Mouse (Mus musculus) liver, embryonic 16.5 days (tissue): Measurements from ENCODE around the gene Cacna1a. TPM values are rescaled to one million over a fixed set of nuclear protein-coding genes. Genes with fewer than 3 reads are reported as not detected.
"Not testable (repeated sequence)": the region's sequence is repeated elsewhere in the genome, so short reads cannot be mapped to it uniquely, and the experiment has no call there.

Experiments
- ATAC-seq: fragments of 200-750 bp; cut with Nextera tagmentation; 2 replicates; pipeline ENCODE4 v1.8.0; 2017; ENCODE audit warnings: low read depth, mild to moderate bottlenecking, moderate number of reproducible peaks, moderate library complexity
- H3K27ac ChIP-seq: fragments of 300-500 bp; sonication (generic); 2 replicates; pipeline ENCODE4 v1.5.1; 2014; ENCODE audit warnings: mild to moderate bottlenecking, low read length
- H3K27me3 ChIP-seq: fragments of 300-500 bp; sonication (generic); 2 replicates; pipeline ENCODE4 v1.6.1; 2014; ENCODE audit warnings: low read depth, low read length, mixed read lengths; ENCODE audit not compliant: control insufficient read depth, insufficient read depth
- H3K36me3 ChIP-seq: fragments of 300-500 bp; sonication (generic); 2 replicates; pipeline ENCODE4 v1.6.1; 2014; ENCODE audit warnings: mild to moderate bottlenecking; ENCODE audit not compliant: control insufficient read depth, insufficient read depth
- H3K4me1 ChIP-seq: fragments of 300-500 bp; sonication (generic); 2 replicates; pipeline ENCODE4 v1.6.1; 2014; ENCODE audit warnings: low read depth, low read length, mixed read lengths; ENCODE audit not compliant: control insufficient read depth
- H3K4me2 ChIP-seq: fragments of 300-500 bp; sonication (generic); 2 replicates; pipeline ENCODE4 v1.6.1; 2014; ENCODE audit warnings: low read depth, low read length, mixed read lengths
- H3K4me3 ChIP-seq: fragments of 300-500 bp; sonication (generic); 2 replicates; pipeline ENCODE4 v1.5.1; 2014; ENCODE audit warnings: low read depth, mild to moderate bottlenecking, low read length
- H3K9ac ChIP-seq: fragments of 300-500 bp; sonication (generic); 2 replicates; pipeline ENCODE4 v1.6.1; 2014; ENCODE audit warnings: low read depth, low read length
- H3K9me3 ChIP-seq: fragments of 300-500 bp; sonication (generic); replicated peaks from 2 replicates; pipeline ENCODE4 v1.6.1; 2016; ENCODE audit warnings: low read length; ENCODE audit not compliant: control insufficient read depth
- WGBS: fragments of 180-500 bp; shearing (Covaris S2); extraction: QIAGEN DNeasy Blood & Tissue Kit; methylation state at CpG from one replicate; pipeline ENCODE4 v1.1.7; 2014; ENCODE audit not compliant: insufficient replicate concordance; 5-methylcytosine and 5-hydroxymethylcytosine counted together
- polyA plus RNA-seq: library from polyadenylated mRNA; unstranded; fragments of >200 nt; fragmentation: Nextera tagmentation; extraction: Ambion mirVana; gene quantifications from 2 replicates; pipeline ENCODE4 v1.2.1, GENCODE M21; 2015

Cacna1a gene
- polyA plus RNA-seq, 1 experiment from 2014 or later = 0.32 TPM

GRCm38 (mm10) chr8:84615666-84616485, 227.6 kb downstream of the Cacna1a start:
- no peak overlapping the region for H3K4me3 ChIP-seq
- no peak overlapping the region for H3K27ac ChIP-seq
- 41% methylated on average over 22 of the region's 22 CpGs for WGBS
- H3K27me3 ChIP-seq = peaks cover 26% of the 10 kb centered on the region
- H3K4me2 ChIP-seq = no peak overlapping the region
- H3K4me1 ChIP-seq = no peaks in the 10 kb centered on the region
- H3K36me3 ChIP-seq = no peaks in the 10 kb centered on the region
- H3K9me3 ChIP-seq = no peaks in the 10 kb centered on the region
- ATAC-seq = no peak
- H3K9ac ChIP-seq = no peak overlapping the region

- no peak for ATAC-seq
- Histone ChIP-seq H3K36me3 (no peaks in the 10 kb centered on the region), H3K27me3 (peaks cover 26% of the 10 kb centered on the region), H3K27ac (no peak overlapping the region), H3K4me3 (no peak overlapping the region), H3K4me1 (no peaks in the 10 kb centered on the region), H3K4me2 (no peak overlapping the region), H3K9me3 (no peaks in the 10 kb centered on the region), H3K9ac (no peak overlapping the region)
- WGBS = 44% methylated on average over 22 of the region's 22 CpGs
Measured at GRCm38 (mm10) chr8:84617005-84617404, 228.8 kb downstream of the Cacna1a start.

- 61% methylated on average over 8 of the region's 8 CpGs for WGBS
- Histone ChIP-seq H3K4me2 (no peak overlapping the region), H3K36me3 (no peaks in the 10 kb centered on the region), H3K27me3 (peaks cover 14% of the 10 kb centered on the region), H3K27ac (no peak overlapping the region), H3K4me1 (peaks cover 5% of the 10 kb centered on the region; the same call in 1 of the 2 replicates), H3K4me3 (no peak overlapping the region), H3K9me3 (no peaks in the 10 kb centered on the region), H3K9ac (no peak overlapping the region)
- no peak for ATAC-seq
Measured at GRCm38 (mm10) chr8:84621102-84621625, 232.9 kb downstream of the Cacna1a start.

GRCm38 (mm10) chr8:84623425-84623824, 235.2 kb downstream of the Cacna1a start:
- not testable (repeated sequence) for H3K4me3 ChIP-seq, H3K9me3 ChIP-seq, H3K27ac ChIP-seq, H3K4me1 ChIP-seq, H3K27me3 ChIP-seq, ATAC-seq, H3K9ac ChIP-seq, H3K4me2 ChIP-seq, H3K36me3 ChIP-seq
- 60% methylated on average over 4 of the region's 4 CpGs for WGBS

- no peak for ATAC-seq
- 64% methylated on average over 11 of the region's 11 CpGs for WGBS
- Histone ChIP-seq H3K9me3 (no peaks in the 10 kb centered on the region), H3K4me2 (no peak overlapping the region), H3K4me3 (no peak overlapping the region), H3K27me3 (no peaks in the 10 kb centered on the region), H3K9ac (no peak overlapping the region), H3K27ac (no peak overlapping the region), H3K36me3 (no peaks in the 10 kb centered on the region), H3K4me1 (no peaks in the 10 kb centered on the region)
Measured at GRCm38 (mm10) chr8:84629586-84629985, 241.3 kb downstream of the Cacna1a start.

DNA sequence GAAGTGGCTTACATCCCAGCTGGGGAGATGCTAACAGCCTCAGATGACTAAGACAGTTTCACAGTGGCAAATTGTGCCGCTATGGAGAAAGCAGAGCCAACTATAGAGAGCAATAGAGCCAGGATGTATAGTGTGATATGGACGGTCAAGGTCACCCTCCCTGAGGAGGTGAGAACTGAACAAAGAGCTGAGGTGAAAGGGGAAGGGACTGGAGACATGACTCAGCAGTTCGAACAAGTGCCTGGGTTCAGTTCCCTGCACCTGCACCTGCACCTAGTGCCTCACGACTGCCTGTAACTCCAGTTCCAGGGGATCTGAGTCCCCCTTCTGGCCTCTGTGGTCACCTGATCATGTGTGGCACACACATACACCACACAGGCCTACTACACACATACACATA, 241.9 kb downstream of the Cacna1a start:
- Histone ChIP-seq H3K36me3 (no peaks in the 10 kb centered on the region), H3K4me2 (no peak overlapping the region), H3K9me3 (no peaks in the 10 kb centered on the region), H3K27ac (no peak overlapping the region), H3K9ac (no peak overlapping the region), H3K4me3 (no peak overlapping the region), H3K4me1 (no peaks in the 10 kb centered on the region), H3K27me3 (no peaks in the 10 kb centered on the region)
- 46% methylated on average over 4 of the region's 4 CpGs for whole genome bisulfite sequencing
- no peak for ATAC-seq

DNA sequence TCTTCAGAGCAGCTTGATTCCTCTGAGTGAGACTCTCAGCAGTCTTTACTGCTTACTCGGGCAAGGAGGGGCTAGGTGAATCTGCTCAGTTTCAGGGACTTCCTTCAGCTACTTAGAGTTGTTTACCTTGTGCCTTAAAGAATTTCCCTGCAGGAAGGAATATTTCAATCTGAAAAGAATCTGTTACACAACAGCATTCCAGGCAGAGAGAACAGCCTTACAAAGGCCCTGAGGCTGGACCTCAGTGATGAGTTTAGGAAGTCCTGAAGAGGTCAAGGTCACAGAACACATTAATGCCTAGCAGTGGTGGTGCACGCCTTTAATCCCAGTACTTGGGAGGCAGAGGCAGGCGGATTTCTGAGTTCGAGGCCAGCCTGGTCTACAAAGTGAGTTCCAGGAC, 243.6 kb downstream of the Cacna1a start:
- H3K4me1 ChIP-seq = no peaks in the 10 kb centered on the region
- no peaks in the 10 kb centered on the region for H3K9me3 ChIP-seq
- H3K27ac ChIP-seq = no peak overlapping the region
- H3K27me3 ChIP-seq = no peaks in the 10 kb centered on the region; the same call in 1 of the 2 replicates
- no peak for ATAC-seq
- H3K36me3 ChIP-seq = no peaks in the 10 kb centered on the region
- no peak overlapping the region for H3K4me3 ChIP-seq
- no peak overlapping the region for H3K9ac ChIP-seq
- no peak overlapping the region for H3K4me2 ChIP-seq
- 72% methylated on average over 4 of the region's 4 CpGs for WGBS

DNA sequence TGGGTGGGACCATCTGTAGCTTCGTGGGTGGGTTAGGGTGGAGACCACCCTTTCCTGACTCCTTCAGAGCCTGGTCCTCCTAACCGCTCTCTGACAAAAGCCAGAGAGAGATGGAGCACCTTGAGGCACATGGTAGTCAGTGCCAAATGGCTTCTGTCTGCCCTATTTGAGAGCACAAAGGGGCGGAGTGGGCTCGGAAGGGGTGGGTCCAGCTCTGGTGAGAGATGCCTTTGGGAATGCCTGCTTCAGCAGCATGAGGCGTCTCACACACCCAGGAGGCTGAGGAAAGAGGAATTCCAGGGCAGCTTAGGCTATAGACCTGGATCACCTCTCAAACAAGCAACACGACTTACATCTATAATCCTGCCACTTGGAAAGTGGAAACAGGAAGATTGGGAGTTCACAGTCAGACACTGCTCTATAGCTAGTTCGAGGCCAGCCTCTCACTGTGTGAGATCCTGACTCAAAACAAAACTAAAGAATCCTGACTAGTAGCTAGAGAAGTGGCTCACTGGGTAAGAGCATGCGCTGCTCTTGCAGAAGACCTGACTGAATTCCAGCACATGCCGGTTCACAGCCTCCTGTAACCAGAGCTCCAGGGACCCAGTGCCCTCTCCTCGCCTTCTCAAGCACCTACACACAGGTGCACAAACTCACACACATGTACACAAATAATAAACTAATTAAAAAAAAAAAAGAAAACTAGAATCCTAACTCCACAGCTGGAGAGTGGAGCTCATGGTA, 245.8 kb downstream of the Cacna1a start:
- no peaks in the 10 kb centered on the region for H3K36me3 ChIP-seq
- H3K4me2 ChIP-seq = no peak overlapping the region
- no peak overlapping the region for H3K4me3 ChIP-seq
- H3K9me3 ChIP-seq = no peaks in the 10 kb centered on the region
- 51% methylated on average over 10 of the region's 10 CpGs for WGBS
- no peak overlapping the region for H3K27ac ChIP-seq
- H3K4me1 ChIP-seq = peaks cover 7% of the 10 kb centered on the region
- peaks cover 16% of the 10 kb centered on the region for H3K27me3 ChIP-seq
- no peak overlapping the region for H3K9ac ChIP-seq
- ATAC-seq = no peak

DNA sequence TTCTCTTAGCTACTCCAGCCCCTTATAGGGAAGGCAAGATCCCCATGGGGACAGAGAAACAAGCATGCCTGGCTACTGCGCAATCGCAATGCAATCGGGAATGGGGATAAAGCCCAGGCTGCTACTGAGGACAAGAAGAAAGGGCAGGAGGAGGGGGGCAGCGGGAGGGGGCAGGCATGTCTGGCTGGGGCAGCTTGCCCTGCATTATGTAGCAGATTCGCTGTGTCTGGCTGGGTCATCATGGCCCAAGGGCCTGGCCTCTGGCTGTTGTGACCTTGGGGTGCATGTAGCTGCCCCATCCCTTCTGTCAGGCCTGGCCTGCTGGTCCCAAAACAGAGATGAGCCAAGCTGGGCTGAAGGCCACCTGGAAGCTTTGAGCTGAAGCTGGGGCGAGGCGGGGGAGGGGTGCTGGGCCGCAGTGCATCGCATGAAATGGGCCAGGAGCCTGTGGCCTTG, 246.6 kb downstream of the Cacna1a start:
- H3K4me3 ChIP-seq = no peak overlapping the region
- no peak for ATAC-seq
- no peaks in the 10 kb centered on the region for H3K9me3 ChIP-seq
- peaks cover 7% of the 10 kb centered on the region for H3K4me1 ChIP-seq
- peaks cover 16% of the 10 kb centered on the region for H3K27me3 ChIP-seq
- WGBS = 66% methylated on average over 9 of the region's 9 CpGs
- no peak overlapping the region for H3K9ac ChIP-seq
- no peak overlapping the region for H3K4me2 ChIP-seq
- no peak overlapping the region for H3K27ac ChIP-seq
- no peaks in the 10 kb centered on the region for H3K36me3 ChIP-seq
